In the genomic region with DNA sequence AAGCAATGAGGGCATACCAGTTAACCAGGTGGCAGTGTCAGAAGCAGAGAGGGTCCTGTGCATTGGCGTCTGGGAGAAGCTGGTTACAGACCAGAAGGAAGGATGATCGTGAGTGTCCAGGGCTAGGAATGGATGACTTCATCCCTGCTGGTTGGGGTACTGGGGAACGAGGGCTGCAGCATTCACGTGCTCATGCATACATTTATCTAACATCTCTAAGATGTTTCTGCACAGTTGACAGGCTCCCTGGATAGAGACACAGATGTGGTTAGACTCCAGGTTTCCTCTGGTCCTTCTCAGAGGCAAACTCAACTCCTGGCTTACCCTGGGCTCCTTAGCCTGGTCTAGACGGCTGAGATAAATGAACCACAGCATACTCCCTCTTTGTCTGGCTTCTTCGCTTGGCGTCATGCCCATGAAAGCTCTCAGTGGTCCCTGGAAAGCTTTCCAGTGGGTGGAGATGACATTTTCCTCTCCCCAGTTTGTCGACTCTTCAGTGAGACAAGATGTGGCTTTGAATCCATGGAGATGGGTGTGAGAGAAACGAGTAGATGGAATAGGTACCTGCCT, we compare ENCODE assay signal across 10 mouse cellular contexts. TPM values are rescaled to one million over a fixed set of nuclear protein-coding genes. Genes with fewer than 3 reads are reported as not detected.
DNase-seq lines count a peak whose midpoint lies in the region; ATAC-seq and TF ChIP-seq lines count a peak whose summit lies in the region.
"Had no signal": no experiment of that assay in that cellular context is flagged by ENCODE, and none has a peak within 500 bp of the region (broad histone marks: within the 10 kb centered on the region; RNA-seq: fewer than 3 reads in every experiment).

No protein-coding gene starts in this region.

- no peak for TF ChIP-seq POLR2A in cerebellum, adult 2 months (IDR thresholded peaks at IDR 0.05; ENCODE audit: borderline replicate concordance, insufficient read depth, low read length)

- no peak overlapping the region for H3K4me3 ChIP-seq in cerebellum, adult 2 months (replicated peaks; ENCODE audit: insufficient read depth, low read depth, low read length)
- H3K4me3 ChIP-seq in intestine, embryonic 14.5 days (ENCODE audit: low read depth, low read length): no peak overlapping the region
- no peak overlapping the region for H3K4me3 ChIP-seq in intestine, postnatal 0 days (ENCODE audit: low read depth, low read length)
- H3K4me3 ChIP-seq in stomach, embryonic 16.5 days (replicated peaks; ENCODE audit: low read length): no peak overlapping the region
- H3K4me3 ChIP-seq: megakaryocyte, embryonic 14.5 days had no signal

- DNase-seq in cerebellum, adult 2 months: no peak
- DNase-seq in cerebellum, postnatal 36 days: no peak
- DNase-seq in intestine, embryonic 14.5 days (ENCODE audit: low spot score): peak; percentile 73
- peak; percentile 59 to 61 for DNase-seq in right cerebral cortex, postnatal 10 days (ENCODE audit: low spot score in 2 of 2)
- DNase-seq in right cerebral cortex, postnatal 4 days: no peak

- H3K27me3 ChIP-seq in cerebellum, adult 2 months (ENCODE audit: control insufficient read depth, insufficient read depth, low read length): no peaks in the 10 kb centered on the region
- H3K27me3 ChIP-seq in intestine, embryonic 14.5 days (replicated peaks; ENCODE audit: control insufficient read depth, insufficient read depth, low read length): no peaks in the 10 kb centered on the region
- H3K27me3 ChIP-seq in intestine, postnatal 0 days (replicated peaks; ENCODE audit: control insufficient read depth, insufficient read depth, low read length): no peaks in the 10 kb centered on the region
- H3K27me3 ChIP-seq in stomach, embryonic 16.5 days (ENCODE audit: control insufficient read depth, insufficient read depth, low read length): no peaks in the 10 kb centered on the region

- H3K27ac ChIP-seq in cerebellum, adult 2 months (ENCODE audit: insufficient read depth, low read length): peak overlapping the region; percentile 13
- peak overlapping the region; percentile 57 for H3K27ac ChIP-seq in intestine, embryonic 14.5 days (ENCODE audit: low read depth)
- no peak overlapping the region for H3K27ac ChIP-seq in intestine, postnatal 0 days (ENCODE audit: low read depth, low read length)
- H3K27ac ChIP-seq in stomach, embryonic 16.5 days (ENCODE audit: low read length): peak overlapping the region; percentile 88

- ATAC-seq in intestine, embryonic 14.5 days (replicated peaks; ENCODE audit: low FRiP score, low TSS enrichment, low read depth): 0 out of 2 replicates have a peak, but pooled peaks have one; percentile 30
- ATAC-seq in intestine, postnatal 0 days: no peak
- peak; percentile 39; the same call in 1 of the 2 replicates for ATAC-seq in stomach, embryonic 16.5 days (ENCODE audit: insufficient read depth, low FRiP score)
- no peak for ATAC-seq in erythroblast, adult 5-6 weeks (replicated peaks; ENCODE audit: low FRiP score, poor library complexity, severe bottlenecking)

- WGBS in cerebellum, adult 2 months: 58% methylated on average over 9 of the region's 9 CpGs
- WGBS in intestine, embryonic 14.5 days: 42% methylated on average over 9 of the region's 9 CpGs
- WGBS in intestine, postnatal 0 days: 55% methylated on average over 9 of the region's 9 CpGs
- 42% methylated on average over 9 of the region's 9 CpGs for WGBS in stomach, embryonic 16.5 days

- H3K4me2 ChIP-seq in intestine, embryonic 14.5 days (ENCODE audit: low read length): 0 out of 2 replicates have a peak overlapping the region, but pooled peaks have one; percentile 0
- H3K4me2 ChIP-seq in intestine, postnatal 0 days (replicated peaks; ENCODE audit: low read depth): no peak overlapping the region
- H3K4me2 ChIP-seq in stomach, embryonic 16.5 days (ENCODE audit: low read depth, low read length): peak overlapping the region; percentile 19; the same call in 1 of the 2 replicates

- H3K36me3 ChIP-seq in intestine, embryonic 14.5 days (ENCODE audit: control insufficient read depth, insufficient read depth, low read length): no peaks in the 10 kb centered on the region
- no peaks in the 10 kb centered on the region; the same call in 1 of the 2 replicates for H3K36me3 ChIP-seq in intestine, postnatal 0 days (ENCODE audit: control insufficient read depth, insufficient read depth)
- no peaks in the 10 kb centered on the region for H3K36me3 ChIP-seq in stomach, embryonic 16.5 days (ENCODE audit: control insufficient read depth, insufficient read depth, low read length)

- peaks cover 37% of the 10 kb centered on the region for H3K4me1 ChIP-seq in cerebellum, adult 2 months (ENCODE audit: control insufficient read depth, insufficient read depth, low read length)
- H3K4me1 ChIP-seq in intestine, embryonic 14.5 days (replicated peaks; ENCODE audit: control insufficient read depth, insufficient read depth, low read length): peaks cover 37% of the 10 kb centered on the region
- H3K4me1 ChIP-seq in intestine, postnatal 0 days (replicated peaks; ENCODE audit: control insufficient read depth, insufficient read depth, low read length): peaks cover 14% of the 10 kb centered on the region
- peaks cover 34% of the 10 kb centered on the region for H3K4me1 ChIP-seq in stomach, embryonic 16.5 days (ENCODE audit: control insufficient read depth, insufficient read depth, low read length)

- 0 out of 2 replicates have a peak, but pooled peaks cover 2% of the 10 kb centered on the region for H3K9me3 ChIP-seq in intestine, embryonic 14.5 days (ENCODE audit: control insufficient read depth, low read length)
- no peaks in the 10 kb centered on the region for H3K9me3 ChIP-seq in intestine, postnatal 0 days (ENCODE audit: control insufficient read depth)
- peaks cover 4% of the 10 kb centered on the region; the same call in 1 of the 2 replicates for H3K9me3 ChIP-seq in stomach, embryonic 16.5 days (replicated peaks; ENCODE audit: control insufficient read depth, low read length)

- H3K9ac ChIP-seq in intestine, embryonic 14.5 days (ENCODE audit: low read length): no peak overlapping the region
- no peak overlapping the region for H3K9ac ChIP-seq in intestine, postnatal 0 days (ENCODE audit: low read depth, low read length)
- no peak overlapping the region; the same call in 1 of the 2 replicates for H3K9ac ChIP-seq in stomach, embryonic 16.5 days (ENCODE audit: low read length)

- TF ChIP-seq CTCF in cerebellum, adult 2 months (IDR thresholded peaks at IDR 0.05; ENCODE audit: borderline replicate concordance, insufficient read depth, low read depth, low read length): no peak
- TF ChIP-seq CTCF in intestine, postnatal 0 days (IDR thresholded peaks at IDR 0.05; ENCODE audit: low read depth): no peak

RNA-seq across cellular contexts. Expression of a gene that starts 30.6 kb away (rescaled TPM):
- polyA plus RNA-seq in cerebellum, adult 2 months (2012; rRNA removed): 0.18 TPM in 1 of 2 replicates, not detected in the other
- not detected in 2 replicates for polyA plus RNA-seq in intestine, embryonic 14.5 days (2014; fragmentation: Nextera tagmentation; extraction: Ambion mirVana)
- not detected in 2 replicates for polyA plus RNA-seq in intestine, postnatal 0 days (2015; fragmentation: Nextera tagmentation; extraction: Ambion mirVana)
- polyA plus RNA-seq in stomach, embryonic 16.5 days (2015; fragmentation: Nextera tagmentation; extraction: Ambion mirVana): not detected in 2 replicates
- total RNA-seq in erythroblast, adult 5-6 weeks (2015; ENCODE audit: low replicate concordance): not detected in 2 replicates
- total RNA-seq in erythroblast, adult 5-6 weeks (2017; ENCODE audit: low replicate concordance): not detected in 2 replicates
- total RNA-seq: left cerebral cortex, adult 18-20 months had no signal

RNA-seq across cellular contexts. Expression of a gene that starts 37.4 kb away (rescaled TPM):
- 141 and 145 TPM in 2 replicates for polyA plus RNA-seq in cerebellum, adult 2 months (2012; rRNA removed)
- polyA plus RNA-seq in intestine, embryonic 14.5 days (2014; fragmentation: Nextera tagmentation; extraction: Ambion mirVana): 28.0 and 28.7 TPM in 2 replicates
- 75.6 and 77.3 TPM in 2 replicates for polyA plus RNA-seq in intestine, postnatal 0 days (2015; fragmentation: Nextera tagmentation; extraction: Ambion mirVana)
- polyA plus RNA-seq in stomach, embryonic 16.5 days (2015; fragmentation: Nextera tagmentation; extraction: Ambion mirVana): 151 and 162 TPM in 2 replicates
- total RNA-seq in erythroblast, adult 5-6 weeks (2015; ENCODE audit: low replicate concordance): not detected in 2 replicates
- total RNA-seq in erythroblast, adult 5-6 weeks (2017; ENCODE audit: low replicate concordance): 0.09 and 3.1 TPM in 2 replicates

Comparison
In these comparisons a context has a peak if more than half of its experiments do, and no peak if none do; other contexts are left out.
1. DNase-seq: peak in intestine, embryonic 14.5 days (single experiment) and right cerebral cortex, postnatal 10 days (2 of 2); none in cerebellum, adult 2 months (0 of 2), cerebellum, postnatal 36 days (0 of 2) and right cerebral cortex, postnatal 4 days (single experiment).
2. ATAC-seq: peak in intestine, embryonic 14.5 days (single experiment) and stomach, embryonic 16.5 days (single experiment); none in intestine, postnatal 0 days (single experiment) and erythroblast, adult 5-6 weeks (single experiment).